Mouse (Mus musculus) testis, adult 2 months (tissue): ENCODE data around the gene Fzd10.

Source experiments
- CTCF ChIP-seq: fragments of 200-500 bp; IDR thresholded peaks from 2 replicates; pipeline ENCODE4 v1.5.1; 2012; ENCODE audit warnings: low read depth, mild to moderate bottlenecking, inconsistent platforms, low read length, moderate library complexity; ENCODE audit not compliant: control insufficient read depth, insufficient read depth, insufficient replicate concordance
- POLR2A ChIP-seq: fragments of 200-500 bp; IDR thresholded peaks from 2 replicates; pipeline ENCODE4 v1.6.1; 2012; ENCODE audit warnings: low read depth, mild to moderate bottlenecking, inconsistent platforms, low read length, moderate library complexity; ENCODE audit not compliant: control insufficient read depth

DNA sequence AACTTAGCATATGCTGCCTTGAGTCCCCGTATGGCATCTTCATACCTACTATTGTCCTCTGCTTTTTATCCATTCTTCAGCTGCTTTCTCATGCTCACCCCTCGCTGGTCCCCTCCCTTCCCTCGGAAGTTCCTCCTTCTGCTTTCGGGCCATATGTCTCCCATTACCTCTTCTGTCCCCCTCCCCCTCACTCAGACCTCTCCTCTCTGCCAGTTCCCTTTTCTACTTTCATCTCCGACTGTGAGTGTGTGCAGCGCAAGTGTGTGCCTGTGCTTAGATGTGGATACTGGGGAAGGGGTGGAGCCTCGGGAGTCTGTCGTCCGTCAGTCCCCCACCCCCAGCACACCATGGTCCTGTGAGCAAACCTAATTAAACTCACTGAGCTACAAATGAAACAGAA, 17.0 kb downstream of the Fzd10 start:
- TF ChIP-seq POLR2A (no peak), CTCF (no peak)
